Mouse (Mus musculus): Measurements from ENCODE around the gene Ddx58. TPM values are rescaled to one million over a fixed set of nuclear protein-coding genes. Genes with fewer than 3 reads are reported as not detected.

Gene Ddx58
- polyA plus RNA-seq, 2 experiments = 2.4 to 3.1 TPM

GRCm38 (mm10) chr4:40278880-40279275 lies 39.2 kb upstream of the Ddx58 start:
- no peaks in the 10 kb centered on the region for H3K36me3 ChIP-seq (replicated peaks; ENCODE audit: control insufficient read depth, insufficient read depth, low read depth)
- H3K9ac ChIP-seq (replicated peaks) = peak overlapping the region; percentile 82
- no peak overlapping the region for H3K27ac ChIP-seq
- WGBS (ENCODE audit: insufficient replicate concordance) = 1% methylated on average over 21 of the region's 21 CpGs
- DNase-seq (ENCODE audit: low read depth in 3 of 3, low spot score in 3 of 3) = no peak
- ATAC-seq (ENCODE audit: insufficient read depth) = peak; percentile 50
- H3K4me2 ChIP-seq (ENCODE audit: low read depth) = peak overlapping the region; percentile 72
- H3K9me3 ChIP-seq (ENCODE audit: control insufficient read depth, low read length) = no peaks in the 10 kb centered on the region
- no peaks in the 10 kb centered on the region for H3K27me3 ChIP-seq (ENCODE audit: control insufficient read depth, insufficient read depth, low read length)
- H3K4me1 ChIP-seq (replicated peaks; ENCODE audit: control insufficient read depth in 2 of 2, insufficient read depth in 2 of 2, low read length in 1 of 2) = peaks cover 0 to 5% of the 10 kb centered on the region in 2 experiments; a peak in 1 of 4 replicates
- H3K4me3 ChIP-seq (ENCODE audit: insufficient read depth in 1 of 2, low read depth in 2 of 2, low read length in 2 of 2) = peak overlapping the region; percentile 85 to 89
- TF ChIP-seq CTCF (IDR thresholded peaks at IDR 0.05; ENCODE audit: low read depth) (no peak), EP300 (IDR thresholded peaks at IDR 0.05; ENCODE audit: low read depth) (no peak)

GRCm38 (mm10) chr4:40269430-40270032 lies 29.9 kb upstream of the Ddx58 start, which contains the start of the genes Smim27 and Topors:
Gene Smim27 (plus strand): TSS chr4:40269579.
Gene Topors (minus strand): TSS chr4:40269850.
- ATAC-seq (ENCODE audit: insufficient read depth) (peak; percentile 95), DNase-seq (ENCODE audit: low read depth in 3 of 3, low spot score in 3 of 3) (peak; percentile 89 to 93 (median 90))
- Histone ChIP-seq H3K27me3 (ENCODE audit: control insufficient read depth, insufficient read depth, low read length) (no peaks in the 10 kb centered on the region), H3K9me3 (ENCODE audit: control insufficient read depth, low read length) (no peaks in the 10 kb centered on the region), H3K4me3 (ENCODE audit: insufficient read depth in 1 of 2, low read depth in 2 of 2, low read length in 2 of 2) (peak within 1 kb of the TSS; percentile 92 to 95), H3K36me3 (replicated peaks; ENCODE audit: control insufficient read depth, insufficient read depth, low read depth) (peaks cover 11% of the 10 kb centered on the region), H3K4me1 (replicated peaks; ENCODE audit: control insufficient read depth in 2 of 2, insufficient read depth in 2 of 2, low read length in 1 of 2) (peaks cover 3 to 7% of the 10 kb centered on the region in 2 experiments; a peak in 3 of 4 replicates), H3K27ac (peak within 1 kb of the TSS; percentile 81), H3K9ac (replicated peaks) (peak within 1 kb of the TSS; percentile 78), H3K4me2 (ENCODE audit: low read depth) (peak within 1 kb of the TSS; percentile 95)
- under 1% methylated on average over 38 of the region's 38 CpGs for WGBS (ENCODE audit: insufficient replicate concordance)
- TF ChIP-seq EP300 (IDR thresholded peaks at IDR 0.05; ENCODE audit: low read depth) (peak; percentile 28; the same call in 1 of the 2 replicates), CTCF (IDR thresholded peaks at IDR 0.05; ENCODE audit: low read depth) (no peak; the same call in 1 of the 2 replicates)

- peak overlapping the region; percentile 95 for H3K4me2 ChIP-seq (ENCODE audit: low read depth)
- H3K4me3 ChIP-seq (ENCODE audit: insufficient read depth in 1 of 2, low read depth in 2 of 2, low read length in 2 of 2) = peak overlapping the region; percentile 92 to 95
- H3K4me1 ChIP-seq (replicated peaks; ENCODE audit: control insufficient read depth in 2 of 2, insufficient read depth in 2 of 2, low read length in 1 of 2) = peaks cover 3 to 7% of the 10 kb centered on the region in 2 experiments; a peak in 3 of 4 replicates
- H3K36me3 ChIP-seq (replicated peaks; ENCODE audit: control insufficient read depth, insufficient read depth, low read depth) = peaks cover 11% of the 10 kb centered on the region
- ATAC-seq (ENCODE audit: insufficient read depth) (peak; percentile 4; the same call in 1 of the 2 replicates), DNase-seq (ENCODE audit: low read depth in 3 of 3, low spot score in 3 of 3) (peak in 1 of 3 experiments; percentile 24)
- no peak for TF ChIP-seq EP300 (IDR thresholded peaks at IDR 0.05; ENCODE audit: low read depth)
- TF ChIP-seq CTCF (IDR thresholded peaks at IDR 0.05; ENCODE audit: low read depth) = no peak
- H3K27me3 ChIP-seq (ENCODE audit: control insufficient read depth, insufficient read depth, low read length) = no peaks in the 10 kb centered on the region
- peak overlapping the region; percentile 81 for H3K27ac ChIP-seq
- no peaks in the 10 kb centered on the region for H3K9me3 ChIP-seq (ENCODE audit: control insufficient read depth, low read length)
- H3K9ac ChIP-seq (replicated peaks) = peak overlapping the region; percentile 78
- under 1% methylated on average over 16 of the region's 16 CpGs for WGBS (ENCODE audit: insufficient replicate concordance)
Measured at GRCm38 (mm10) chr4:40268835-40269234, 29.2 kb upstream of the Ddx58 start.

- DNase-seq (ENCODE audit: low read depth in 3 of 3, low spot score in 3 of 3) (peak; percentile 53 to 67 (median 59)), ATAC-seq (ENCODE audit: insufficient read depth) (peak; percentile 59)
- under 1% methylated on average over 50 of the region's 50 CpGs for WGBS (ENCODE audit: insufficient replicate concordance)
- Histone ChIP-seq H3K9ac (replicated peaks) (peak overlapping the region; percentile 78), H3K4me3 (ENCODE audit: insufficient read depth in 1 of 2, low read depth in 2 of 2, low read length in 2 of 2) (peak overlapping the region; percentile 92 to 95), H3K4me1 (replicated peaks; ENCODE audit: control insufficient read depth in 2 of 2, insufficient read depth in 2 of 2, low read length in 1 of 2) (peaks cover 3 to 7% of the 10 kb centered on the region in 2 experiments; a peak in 3 of 4 replicates), H3K27ac (peak overlapping the region; percentile 81), H3K9me3 (ENCODE audit: control insufficient read depth, low read length) (no peaks in the 10 kb centered on the region), H3K27me3 (ENCODE audit: control insufficient read depth, insufficient read depth, low read length) (no peaks in the 10 kb centered on the region), H3K4me2 (ENCODE audit: low read depth) (peak overlapping the region; percentile 95), H3K36me3 (replicated peaks; ENCODE audit: control insufficient read depth, insufficient read depth, low read depth) (peaks cover 11% of the 10 kb centered on the region)
- TF ChIP-seq CTCF (IDR thresholded peaks at IDR 0.05; ENCODE audit: low read depth) = peak; percentile 57
- no peak for TF ChIP-seq EP300 (IDR thresholded peaks at IDR 0.05; ENCODE audit: low read depth)
Measured at GRCm38 (mm10) chr4:40268204-40268813, 28.7 kb upstream of the Ddx58 start.

GRCm38 (mm10) chr4:40267681-40268080 lies 28.1 kb upstream of the Ddx58 start:
- 62% methylated on average over 7 of the region's 7 CpGs for WGBS (ENCODE audit: insufficient replicate concordance)
- Histone ChIP-seq H3K36me3 (replicated peaks; ENCODE audit: control insufficient read depth, insufficient read depth, low read depth) (peaks cover 13% of the 10 kb centered on the region), H3K27ac (peak overlapping the region; percentile 46), H3K4me1 (replicated peaks; ENCODE audit: control insufficient read depth in 2 of 2, insufficient read depth in 2 of 2, low read length in 1 of 2) (peaks cover 3 to 7% of the 10 kb centered on the region in 2 experiments; a peak in 3 of 4 replicates), H3K9ac (replicated peaks) (peak overlapping the region; percentile 78), H3K27me3 (ENCODE audit: control insufficient read depth, insufficient read depth, low read length) (no peaks in the 10 kb centered on the region), H3K4me2 (ENCODE audit: low read depth) (peak overlapping the region; percentile 95), H3K4me3 (ENCODE audit: insufficient read depth in 1 of 2, low read depth in 2 of 2, low read length in 2 of 2) (peak overlapping the region; percentile 92 to 95), H3K9me3 (ENCODE audit: control insufficient read depth, low read length) (no peaks in the 10 kb centered on the region)
- TF ChIP-seq EP300 (IDR thresholded peaks at IDR 0.05; ENCODE audit: low read depth) (no peak), CTCF (IDR thresholded peaks at IDR 0.05; ENCODE audit: low read depth) (no peak)
- ATAC-seq (ENCODE audit: insufficient read depth) (no peak), DNase-seq (ENCODE audit: low read depth in 3 of 3, low spot score in 3 of 3) (no peak)
